ENCODE assay signal across 8 mouse cellular contexts in genomic region chr16:62826156-62827001, GRCm38 (mm10). TPM values are rescaled to one million over a fixed set of nuclear protein-coding genes. Genes with fewer than 3 reads are reported as not detected.
A peak's percentile ranks its signal among the peaks of the same experiment; 100 is the strongest.
DNase-seq lines count a peak whose midpoint lies in the region; ATAC-seq and TF ChIP-seq lines count a peak whose summit lies in the region.

No protein-coding gene starts in this region.

- no peak for DNase-seq in intestine, embryonic 14.5 days (ENCODE audit: low spot score)
- DNase-seq in B cell, adult 2 months = peak; percentile 14 to 26
- DNase-seq in MEL (ENCODE audit: low read depth, low spot score) = peak; percentile 67
- DNase-seq in forebrain, embryonic 14.5 days (ENCODE audit: low spot score) = peak; percentile 81
- DNase-seq in spleen, postnatal 4 days (ENCODE audit: low spot score in 2 of 2) = no peak
- no peak for DNase-seq in right cerebral cortex, postnatal 4 days

- no peak for TF ChIP-seq POLR2A in MEL (IDR thresholded peaks at IDR 0.05; ENCODE audit: control insufficient read depth in 1 of 2, insufficient read depth in 1 of 2, low read depth in 1 of 2, low read length in 2 of 2, poor library complexity in 1 of 2)

- peak; percentile 30 to 83 (median 66); a peak in 4 of 6 replicates for TF ChIP-seq CTCF in MEL (IDR thresholded peaks at IDR 0.05 in 2 of 3, conservative IDR thresholded peaks at IDR 0.05 in 1 of 3; ENCODE audit: control insufficient read depth in 1 of 3, insufficient read depth in 1 of 3, low read depth in 2 of 3, low read length in 3 of 3, poor library complexity in 1 of 3, severe bottlenecking in 1 of 3)

- no peaks in the 10 kb centered on the region; the same call in 1 of the 2 replicates for H3K36me3 ChIP-seq in intestine, embryonic 14.5 days (ENCODE audit: control insufficient read depth, insufficient read depth, low read length)
- H3K36me3 ChIP-seq in intestine, embryonic 16.5 days (ENCODE audit: control insufficient read depth, insufficient read depth, low read length) = no peaks in the 10 kb centered on the region
- no peaks in the 10 kb centered on the region for H3K36me3 ChIP-seq in MEL (ENCODE audit: control insufficient read depth in 1 of 2, insufficient read depth in 2 of 2, low read length in 2 of 2)
- no peaks in the 10 kb centered on the region for H3K36me3 ChIP-seq in forebrain, embryonic 14.5 days (ENCODE audit: control insufficient read depth, insufficient read depth, low read length)
- H3K36me3 ChIP-seq in midbrain, embryonic 15.5 days (replicated peaks) = no peaks in the 10 kb centered on the region

- WGBS in intestine, embryonic 14.5 days = 75% methylated on average over 12 of the region's 12 CpGs
- 75% methylated on average over 12 of the region's 12 CpGs for WGBS in intestine, embryonic 16.5 days
- 79% methylated on average over 12 of the region's 12 CpGs for WGBS in forebrain, embryonic 14.5 days
- 81% methylated on average over 12 of the region's 12 CpGs for WGBS in midbrain, embryonic 15.5 days

- 0 out of 2 replicates have a peak, but pooled peaks have one; percentile 19 for ATAC-seq in intestine, embryonic 14.5 days (replicated peaks; ENCODE audit: low FRiP score, low TSS enrichment, low read depth)
- no peak for ATAC-seq in intestine, embryonic 16.5 days
- ATAC-seq in forebrain, embryonic 14.5 days = peak; percentile 66
- ATAC-seq in midbrain, embryonic 15.5 days (replicated peaks) = 0 out of 2 replicates have a peak, but pooled peaks have one; percentile 45

- H3K4me1 ChIP-seq in intestine, embryonic 14.5 days (replicated peaks; ENCODE audit: control insufficient read depth, insufficient read depth, low read length) = no peaks in the 10 kb centered on the region
- no peaks in the 10 kb centered on the region for H3K4me1 ChIP-seq in intestine, embryonic 16.5 days (ENCODE audit: control insufficient read depth, insufficient read depth, low read length)
- no peaks in the 10 kb centered on the region for H3K4me1 ChIP-seq in MEL (ENCODE audit: control insufficient read depth in 1 of 2, insufficient read depth in 2 of 2, low read length in 2 of 2)
- H3K4me1 ChIP-seq in forebrain, embryonic 14.5 days (ENCODE audit: control insufficient read depth, insufficient read depth, low read length) = no peaks in the 10 kb centered on the region
- no peaks in the 10 kb centered on the region for H3K4me1 ChIP-seq in midbrain, embryonic 15.5 days

- TF ChIP-seq EP300 in MEL (IDR thresholded peaks at IDR 0.05; ENCODE audit: low read depth in 1 of 2, low read length in 2 of 2) = no peak

- peak; percentile 69 for TF ChIP-seq RAD21 in MEL (IDR thresholded peaks at IDR 0.05; ENCODE audit: low read depth, low read length)

- no peaks in the 10 kb centered on the region for H3K9me3 ChIP-seq in intestine, embryonic 14.5 days (ENCODE audit: control insufficient read depth, low read length)
- H3K9me3 ChIP-seq in intestine, embryonic 16.5 days (ENCODE audit: control insufficient read depth, low read length) = no peaks in the 10 kb centered on the region
- H3K9me3 ChIP-seq in MEL (replicated peaks; ENCODE audit: insufficient read depth, low read length) = no peaks in the 10 kb centered on the region
- H3K9me3 ChIP-seq in forebrain, embryonic 14.5 days (replicated peaks; ENCODE audit: control insufficient read depth, low read length) = no peaks in the 10 kb centered on the region
- H3K9me3 ChIP-seq in midbrain, embryonic 15.5 days = no peaks in the 10 kb centered on the region

- no peak overlapping the region for H3K4me3 ChIP-seq in intestine, embryonic 14.5 days (ENCODE audit: low read depth, low read length)
- no peak overlapping the region for H3K4me3 ChIP-seq in intestine, embryonic 16.5 days (ENCODE audit: low read length)
- H3K4me3 ChIP-seq in MEL (ENCODE audit: control insufficient read depth in 1 of 2, insufficient read depth in 1 of 2, low read depth in 2 of 2, low read length in 2 of 2) = no peak overlapping the region
- H3K4me3 ChIP-seq in forebrain, embryonic 14.5 days (ENCODE audit: low read depth, low read length) = no peak overlapping the region
- H3K4me3 ChIP-seq in midbrain, embryonic 15.5 days = no peak overlapping the region

- H3K9ac ChIP-seq in intestine, embryonic 14.5 days (ENCODE audit: low read length) = no peak overlapping the region
- H3K9ac ChIP-seq in intestine, embryonic 16.5 days (ENCODE audit: low read depth, low read length) = no peak overlapping the region
- H3K9ac ChIP-seq in MEL (ENCODE audit: control insufficient read depth, low read depth, low read length, poor library complexity, severe bottlenecking) = no peak overlapping the region
- no peak overlapping the region for H3K9ac ChIP-seq in forebrain, embryonic 14.5 days (ENCODE audit: low read length)
- no peak overlapping the region for H3K9ac ChIP-seq in midbrain, embryonic 15.5 days

- no peak overlapping the region for H3K4me2 ChIP-seq in intestine, embryonic 14.5 days (ENCODE audit: low read length)
- no peak overlapping the region for H3K4me2 ChIP-seq in intestine, embryonic 16.5 days (ENCODE audit: low read depth, low read length)
- no peak overlapping the region for H3K4me2 ChIP-seq in forebrain, embryonic 14.5 days (ENCODE audit: low read length)
- H3K4me2 ChIP-seq in midbrain, embryonic 15.5 days = no peak overlapping the region

- H3K27me3 ChIP-seq in intestine, embryonic 14.5 days (replicated peaks; ENCODE audit: control insufficient read depth, insufficient read depth, low read length) = no peaks in the 10 kb centered on the region
- no peaks in the 10 kb centered on the region for H3K27me3 ChIP-seq in intestine, embryonic 16.5 days (replicated peaks; ENCODE audit: control insufficient read depth, insufficient read depth, low read length)
- no peaks in the 10 kb centered on the region for H3K27me3 ChIP-seq in MEL (ENCODE audit: control insufficient read depth in 1 of 2, insufficient read depth in 2 of 2, low read length in 2 of 2)
- no peaks in the 10 kb centered on the region for H3K27me3 ChIP-seq in forebrain, embryonic 14.5 days (replicated peaks; ENCODE audit: control insufficient read depth, insufficient read depth, low read length)
- no peaks in the 10 kb centered on the region for H3K27me3 ChIP-seq in midbrain, embryonic 15.5 days (replicated peaks)

- H3K27ac ChIP-seq in intestine, embryonic 14.5 days (ENCODE audit: low read depth) = no peak overlapping the region
- no peak overlapping the region for H3K27ac ChIP-seq in intestine, embryonic 16.5 days (ENCODE audit: low read length)
- no peak overlapping the region for H3K27ac ChIP-seq in MEL (ENCODE audit: control insufficient read depth, low read depth, low read length)
- no peak overlapping the region for H3K27ac ChIP-seq in forebrain, embryonic 14.5 days (ENCODE audit: low read depth, low read length)
- H3K27ac ChIP-seq in midbrain, embryonic 15.5 days = no peak overlapping the region

- no peaks in the 10 kb centered on the region for H3K79me2 ChIP-seq in MEL (ENCODE audit: control insufficient read depth, insufficient read depth, low read length, poor library complexity)

TF ChIP-seq in MEL, 35 proteins besides CTCF, POLR2A, EP300 and RAD21:
- TF ChIP-seq ZC3H11A (IDR thresholded peaks at IDR 0.05; ENCODE audit: low read depth, low read length) (peak; percentile 44; the same call in 1 of the 2 replicates), TAL1 (IDR thresholded peaks at IDR 0.05; ENCODE audit: low read length) (no peak), USF1 (IDR thresholded peaks at IDR 0.05; ENCODE audit: low read depth, low read length) (no peak), SMC3 (IDR thresholded peaks at IDR 0.05; ENCODE audit: low read depth, low read length) (peak; percentile 72), SIN3A (IDR thresholded peaks at IDR 0.05; ENCODE audit: low read length) (no peak)

RNA-seq across cellular contexts. Expression of gene Stx19, which starts 11.9 kb away (rescaled TPM):
- polyA plus RNA-seq in intestine, embryonic 14.5 days (2014; fragmentation: Nextera tagmentation; extraction: Ambion mirVana) = 0.68 and 0.82 TPM in 2 replicates
- polyA plus RNA-seq in intestine, embryonic 16.5 days (2015; fragmentation: Nextera tagmentation; extraction: Ambion mirVana) = 0.38 and 0.45 TPM in 2 replicates
- total RNA-seq in MEL (2012; rRNA removed) = not detected in 2 replicates
- polyA plus RNA-seq in MEL (2012; ENCODE audit: insufficient read depth in 1 of 2, insufficient read length in 2 of 2, low read depth in 1 of 2, low replicate concordance in 2 of 2, missing spikeins in 1 of 2) = under 1 TPM in 1 of 2 experiments, not detected in 1; 0.13 TPM
- polyA plus RNA-seq in forebrain, embryonic 14.5 days (2014; fragmentation: Nextera tagmentation; extraction: Ambion mirVana) = 0.10 TPM in 2 replicates
- 0.49 and 0.50 TPM in 2 replicates for polyA plus RNA-seq in midbrain, embryonic 15.5 days (2015; fragmentation: Nextera tagmentation; extraction: Ambion mirVana)

RNA-seq across cellular contexts. Expression of gene Arl13b, which starts 20.5 kb away (rescaled TPM):
- 11.4 and 16.0 TPM in 2 replicates for polyA plus RNA-seq in intestine, embryonic 14.5 days (2014; fragmentation: Nextera tagmentation; extraction: Ambion mirVana)
- 11.4 and 11.8 TPM in 2 replicates for polyA plus RNA-seq in intestine, embryonic 16.5 days (2015; fragmentation: Nextera tagmentation; extraction: Ambion mirVana)
- total RNA-seq in MEL (2012; rRNA removed) = 3.2 and 4.4 TPM in 2 replicates
- 1 to 10 TPM in 1 of 2 experiments, not detected in 1; 4.3 TPM for polyA plus RNA-seq in MEL (2012; ENCODE audit: insufficient read depth in 1 of 2, insufficient read length in 2 of 2, low read depth in 1 of 2, low replicate concordance in 2 of 2, missing spikeins in 1 of 2)
- 17.6 and 18.0 TPM in 2 replicates for polyA plus RNA-seq in forebrain, embryonic 14.5 days (2014; fragmentation: Nextera tagmentation; extraction: Ambion mirVana)
- polyA plus RNA-seq in midbrain, embryonic 15.5 days (2015; fragmentation: Nextera tagmentation; extraction: Ambion mirVana) = 15.9 and 16.7 TPM in 2 replicates

RNA-seq across cellular contexts. Expression of gene Pros1, which starts 27.7 kb away (rescaled TPM):
- 25.5 and 26.9 TPM in 2 replicates for polyA plus RNA-seq in intestine, embryonic 14.5 days (2014; fragmentation: Nextera tagmentation; extraction: Ambion mirVana)
- polyA plus RNA-seq in intestine, embryonic 16.5 days (2015; fragmentation: Nextera tagmentation; extraction: Ambion mirVana) = 28.9 and 30.2 TPM in 2 replicates
- total RNA-seq in MEL (2012; rRNA removed) = 1.4 and 1.7 TPM in 2 replicates
- polyA plus RNA-seq in MEL (2012; ENCODE audit: insufficient read depth in 1 of 2, insufficient read length in 2 of 2, low read depth in 1 of 2, low replicate concordance in 2 of 2, missing spikeins in 1 of 2) = 1 to 10 TPM in 1 of 2 experiments, not detected in 1; 1.7 TPM
- polyA plus RNA-seq in forebrain, embryonic 14.5 days (2014; fragmentation: Nextera tagmentation; extraction: Ambion mirVana) = 8.4 and 10.6 TPM in 2 replicates
- polyA plus RNA-seq in midbrain, embryonic 15.5 days (2015; fragmentation: Nextera tagmentation; extraction: Ambion mirVana) = 9.0 and 9.1 TPM in 2 replicates

RNA-seq across cellular contexts. Expression of gene Nsun3, which starts 39.8 kb away (rescaled TPM):
- 8.3 and 8.5 TPM in 2 replicates for polyA plus RNA-seq in intestine, embryonic 14.5 days (2014; fragmentation: Nextera tagmentation; extraction: Ambion mirVana)
- 8.8 and 11.0 TPM in 2 replicates for polyA plus RNA-seq in intestine, embryonic 16.5 days (2015; fragmentation: Nextera tagmentation; extraction: Ambion mirVana)
- total RNA-seq in MEL (2012; rRNA removed) = 4.1 and 4.4 TPM in 2 replicates
- polyA plus RNA-seq in MEL (2012; ENCODE audit: insufficient read depth in 1 of 2, insufficient read length in 2 of 2, low read depth in 1 of 2, low replicate concordance in 2 of 2, missing spikeins in 1 of 2) = 1 to 10 TPM in 1 of 2 experiments, not detected in 1; 7.4 TPM
- polyA plus RNA-seq in forebrain, embryonic 14.5 days (2014; fragmentation: Nextera tagmentation; extraction: Ambion mirVana) = 10.4 and 10.8 TPM in 2 replicates
- 11.6 and 11.7 TPM in 2 replicates for polyA plus RNA-seq in midbrain, embryonic 15.5 days (2015; fragmentation: Nextera tagmentation; extraction: Ambion mirVana)

Comparison
In these comparisons a context has a peak if more than half of its experiments do, and no peak if none do; other contexts are left out.
1. DNase-seq: peak in B cell, adult 2 months (2 of 2), MEL (single experiment) and forebrain, embryonic 14.5 days (single experiment); none in intestine, embryonic 14.5 days (single experiment), spleen, postnatal 4 days (0 of 2) and right cerebral cortex, postnatal 4 days (single experiment).